Mouse (Mus musculus): ENCODE data around the gene Kng1. TPM values are rescaled to one million over a fixed set of nuclear protein-coding genes. Genes with fewer than 3 reads are reported as not detected.

Gene Kng1
- polyA plus RNA-seq, 1 experiment: not detected

GRCm38 (mm10) chr16:23109350-23110280 is 52.0 kb downstream of the Kng1 start:
- 12% methylated on average over 5 of the region's 5 CpGs for WGBS
- DNase-seq (ENCODE audit: low read depth, low spot score): no peak

GRCm38 (mm10) chr16:23112348-23112747 is 54.7 kb downstream of the Kng1 start:
- no peak for DNase-seq (ENCODE audit: low read depth, low spot score)
- 51% methylated on average over 12 of the region's 12 CpGs for WGBS

DNA sequence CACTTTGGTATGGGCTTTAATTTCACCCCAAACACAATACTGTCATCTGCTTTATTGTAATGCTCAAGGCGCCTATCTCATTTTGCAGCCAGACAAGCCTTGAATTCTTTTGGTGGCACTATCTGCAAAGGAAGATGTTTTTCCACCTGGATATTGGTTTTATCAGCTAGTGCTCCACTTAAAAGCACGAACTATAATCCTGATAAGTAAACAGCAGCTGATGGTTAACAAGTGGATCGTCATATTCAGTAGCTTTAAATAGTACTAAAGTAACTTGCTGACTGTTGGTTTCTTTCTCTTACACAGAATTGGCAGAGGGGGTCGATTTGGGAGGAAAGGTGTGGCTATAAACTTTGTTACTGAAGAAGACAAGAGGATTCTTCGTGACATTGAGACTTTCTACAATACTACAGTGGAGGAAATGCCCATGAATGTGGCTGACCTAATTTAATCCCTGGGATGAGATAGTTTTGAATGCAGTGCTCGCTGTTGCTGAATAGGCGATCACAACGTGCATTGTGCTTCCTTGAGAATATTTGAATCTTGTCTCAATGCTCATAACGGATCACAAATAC is 55.3 kb downstream of the Kng1 start:
- no peak for DNase-seq (ENCODE audit: low read depth, low spot score)
- WGBS: 32% methylated on average over 9 of the region's 9 CpGs

DNA sequence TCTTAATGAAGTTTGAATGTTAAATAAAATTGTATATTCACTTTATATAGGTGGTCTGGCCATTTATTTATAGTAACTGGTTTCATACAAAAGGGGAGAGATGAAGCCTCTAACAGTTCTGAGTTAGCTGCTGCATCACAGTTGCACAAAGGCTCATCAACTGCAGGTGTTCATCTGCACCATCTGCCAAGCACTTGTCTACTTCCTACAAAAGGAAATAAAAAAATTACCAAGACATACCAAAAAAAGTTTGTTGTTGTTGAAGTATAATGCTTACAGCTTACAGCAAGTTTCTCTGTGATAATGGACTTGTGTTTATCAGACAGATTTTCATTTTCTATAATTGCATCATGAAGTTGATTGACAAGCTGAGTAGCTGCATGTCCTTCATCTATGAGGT is 56.2 kb downstream of the Kng1 start:
- DNase-seq (ENCODE audit: low read depth, low spot score): no peak

DNA sequence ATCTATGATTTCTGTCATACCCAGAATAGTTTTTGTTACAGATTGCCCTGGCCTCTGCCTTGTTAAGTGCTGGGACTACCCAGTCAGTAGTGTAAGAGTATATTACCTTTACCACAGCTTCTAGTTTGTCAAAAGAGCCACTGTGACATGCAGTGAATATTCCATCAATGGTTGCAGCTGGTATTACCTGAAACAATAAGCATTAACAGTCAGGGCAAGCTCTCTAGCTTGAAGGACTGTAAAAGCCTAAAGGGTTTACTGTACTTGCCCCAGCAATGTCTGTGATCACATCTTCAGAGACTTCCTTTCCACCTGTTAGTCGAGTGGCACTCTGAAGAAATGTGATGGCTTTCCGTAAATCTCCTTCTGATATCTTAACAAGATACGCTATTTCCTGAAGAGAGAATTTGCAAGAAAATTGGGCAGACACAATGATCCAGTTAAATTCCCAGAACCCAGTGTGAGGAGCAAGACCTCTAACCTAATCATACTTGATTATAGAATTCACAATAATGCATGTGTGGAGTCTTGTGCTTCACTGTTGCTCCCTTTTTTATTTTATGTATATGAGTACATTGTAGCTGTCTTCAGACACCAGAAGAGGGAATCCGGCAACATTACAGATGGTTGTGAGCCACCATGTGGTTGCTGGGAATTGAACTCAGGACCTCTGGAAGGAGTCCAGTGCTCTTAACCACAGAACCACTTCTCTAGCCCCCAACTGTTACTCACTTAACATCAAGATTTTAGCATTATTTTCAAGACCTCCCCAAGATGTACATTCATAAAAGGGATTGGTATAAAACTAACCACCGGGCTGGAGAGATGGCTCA is 56.9 kb downstream of the Kng1 start:
- WGBS: 61% methylated on average over 5 of the region's 5 CpGs
- DNase-seq (ENCODE audit: low read depth, low spot score): no peak

GRCm38 (mm10) chr16:23115486-23115885 is 57.8 kb downstream of the Kng1 start:
- 62% methylated on average over 3 of the region's 3 CpGs for WGBS
- DNase-seq (ENCODE audit: low read depth, low spot score): no peak

- no peak for DNase-seq (ENCODE audit: low read depth, low spot score)
- 56% methylated on average over 4 of the region's 4 CpGs for WGBS
Observed at GRCm38 (mm10) chr16:23117173-23117572, 59.5 kb downstream of the Kng1 start.

DNA sequence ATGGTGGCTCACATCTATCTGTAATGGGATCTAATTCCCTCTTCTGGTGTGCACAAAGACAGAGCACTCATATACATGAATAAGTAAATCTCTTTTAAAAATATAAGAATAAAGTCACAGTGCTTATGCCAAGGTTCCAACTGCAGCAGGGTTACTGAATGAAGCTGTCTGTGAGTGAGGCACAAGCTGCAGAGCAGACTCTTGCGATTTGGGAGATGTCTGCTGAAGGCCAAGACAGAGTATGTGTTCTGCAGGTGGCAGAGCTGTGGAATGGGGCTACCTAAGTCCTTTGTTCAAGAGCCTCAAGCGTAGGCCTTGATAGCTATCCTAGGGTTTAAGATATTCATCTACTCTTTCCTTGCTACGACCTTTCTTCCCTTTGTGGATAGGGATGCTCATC is 64.8 kb downstream of the Kng1 start:
- DNase-seq (ENCODE audit: low read depth, low spot score): no peak
- 96% methylated on average over 3 of the region's 3 CpGs for WGBS

GRCm38 (mm10) chr16:23123104-23123503 is 65.4 kb downstream of the Kng1 start:
- 94% methylated on average over 4 of the region's 4 CpGs for WGBS
- no peak for DNase-seq (ENCODE audit: low read depth, low spot score)

DNA sequence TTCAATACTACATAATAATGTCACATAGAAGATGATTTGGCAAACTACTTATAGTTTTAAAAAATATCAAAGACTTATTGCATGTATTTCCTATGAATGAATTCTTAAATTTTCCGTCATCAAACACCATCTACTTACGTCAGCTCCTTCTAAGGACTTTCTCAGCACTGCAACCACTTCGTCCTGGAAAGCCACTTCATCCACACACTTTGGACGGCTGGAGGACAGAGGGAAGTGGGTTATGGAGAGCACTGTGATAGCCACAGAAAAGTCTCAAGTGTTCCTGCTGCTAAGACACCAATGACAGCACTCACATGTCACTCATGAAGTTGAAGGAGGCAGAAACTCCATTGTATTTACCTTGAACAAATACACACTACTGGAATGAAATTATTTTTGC is 66.7 kb downstream of the Kng1 start:
- 92% methylated on average over 4 of the region's 4 CpGs for WGBS
- DNase-seq (ENCODE audit: low read depth, low spot score): no peak

DNA sequence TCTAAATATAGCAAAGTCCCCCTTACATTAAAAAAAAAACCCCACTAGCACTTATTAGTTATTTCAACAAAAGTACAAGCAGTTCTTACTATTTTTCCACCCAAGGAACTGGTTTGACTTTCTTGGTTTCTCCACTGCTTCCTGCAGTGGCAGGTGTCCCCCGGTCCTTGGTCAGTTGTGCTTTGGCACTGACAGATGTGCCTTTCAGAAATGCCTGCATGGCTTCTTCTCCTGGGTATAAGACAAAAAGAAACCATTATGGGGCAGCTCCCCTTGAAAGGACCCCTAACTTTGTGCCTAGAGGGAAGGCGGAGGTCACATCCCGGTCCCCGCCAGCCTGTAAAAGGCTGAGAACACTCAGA is 69.6 kb downstream of the Kng1 start:
- DNase-seq (ENCODE audit: low read depth, low spot score): no peak
- under 1% methylated on average over 4 of the region's 4 CpGs for WGBS

DNA sequence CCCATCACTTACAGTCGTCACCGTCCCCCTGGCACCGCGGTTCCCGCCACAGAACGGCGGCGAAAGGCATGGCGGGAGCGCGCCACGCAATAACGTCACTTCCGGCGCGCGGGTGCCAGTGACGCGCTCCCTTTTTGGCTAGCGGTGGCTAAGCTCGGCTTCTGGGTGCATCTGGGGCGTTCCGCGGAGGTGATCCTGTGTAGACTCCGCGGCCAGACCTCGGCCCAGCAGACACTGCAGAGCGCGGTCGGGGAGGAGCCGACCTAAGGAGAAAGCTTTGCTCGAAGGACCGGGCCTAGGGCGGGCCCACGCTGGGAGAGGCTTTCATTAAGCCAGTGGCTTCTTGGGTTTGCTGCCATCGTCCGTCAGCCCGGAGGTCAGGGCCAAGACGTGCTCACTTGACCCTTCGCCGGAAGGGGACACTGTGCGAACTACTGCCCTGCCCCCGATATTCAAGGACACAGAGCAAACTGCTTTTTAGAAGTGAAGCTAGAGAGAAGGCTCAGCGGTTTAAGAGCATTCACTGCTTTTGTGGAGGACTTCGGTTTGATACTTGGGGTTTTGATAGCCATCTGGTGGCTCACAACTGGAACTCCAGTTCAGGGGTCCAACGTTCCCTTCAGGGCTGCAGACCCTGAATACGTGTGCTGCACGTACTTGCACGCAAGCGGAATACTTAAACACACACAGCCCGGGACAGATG is 70.2 kb downstream of the Kng1 start, which contains the start of gene Rfc4:
TSS of gene Rfc4 (minus strand) at position 65 of the 703 bp plus-strand sequence.
- WGBS: under 1% methylated on average over 51 of the region's 51 CpGs
- DNase-seq (ENCODE audit: low read depth, low spot score): no peak

DNA sequence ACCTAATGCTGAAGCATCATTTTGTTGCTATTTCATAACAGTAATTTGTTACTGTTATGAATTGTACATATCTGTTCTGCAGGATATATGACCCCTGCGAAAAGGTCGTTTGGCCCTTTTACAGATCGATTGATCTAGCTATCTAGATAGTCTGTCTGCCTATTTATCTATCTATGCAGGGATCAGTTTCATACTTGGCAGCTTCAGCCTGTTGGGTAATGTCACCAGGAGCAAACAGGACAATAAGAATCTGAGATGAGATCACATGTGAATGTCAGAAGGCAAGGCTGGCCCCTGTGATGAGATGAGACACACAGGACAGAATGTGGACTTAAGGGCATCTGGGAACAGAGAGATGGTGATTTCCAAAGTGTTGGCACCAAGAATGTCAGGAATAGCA is 72.6 kb downstream of the Kng1 start:
- 88% methylated on average over 3 of the region's 3 CpGs for WGBS
- no peak for DNase-seq (ENCODE audit: low read depth, low spot score)

Other genes starting within 250 kb of the Kng1 start
- gene Crygs, start 246.3 kb upstream of the Kng1 start, polyA plus RNA-seq (2012; rRNA removed): not detected in 2 replicates
- 13.9 and 16.2 TPM in 2 replicates for gene Tbccd1, start 200.2 kb upstream of the Kng1 start, polyA plus RNA-seq (2012; rRNA removed)
- gene Dnajb11, start 200.0 kb upstream of the Kng1 start, polyA plus RNA-seq (2012; rRNA removed): 30.0 and 30.4 TPM in 2 replicates
- gene Ahsg, start 166.6 kb upstream of the Kng1 start, polyA plus RNA-seq (2012; rRNA removed): 0.21 and 0.56 TPM in 2 replicates
- 0.21 and 0.27 TPM in 2 replicates for gene Fetub, start 139.5 kb upstream of the Kng1 start, polyA plus RNA-seq (2012; rRNA removed)
- 0.05 and 0.24 TPM in 2 replicates for gene Hrg, start 106.8 kb upstream of the Kng1 start, polyA plus RNA-seq (2012; rRNA removed)
- 0.05 TPM in 1 of 2 replicates, not detected in the other for gene Kng2, start 28.4 kb upstream of the Kng1 start, polyA plus RNA-seq (2012; rRNA removed)
- 78.7 and 94.4 TPM in 2 replicates for gene Eif4a2, start 49.6 kb downstream of the Kng1 start, polyA plus RNA-seq (2012; rRNA removed)
- gene Rfc4, start 69.9 kb downstream of the Kng1 start, polyA plus RNA-seq (2012; rRNA removed): 1.0 and 1.7 TPM in 2 replicates
- 26.4 and 29.8 TPM in 2 replicates for gene Adipoq, start 88.7 kb downstream of the Kng1 start, polyA plus RNA-seq (2012; rRNA removed)
- 8.3 and 14.1 TPM in 2 replicates for gene St6gal1, start 166.9 kb downstream of the Kng1 start, polyA plus RNA-seq (2012; rRNA removed)